Mouse (Mus musculus): ENCODE results near the gene Pdyn. TPM values are rescaled to one million over a fixed set of nuclear protein-coding genes. Genes with fewer than 3 reads are reported as not detected.
A peak's percentile ranks its signal among the peaks of the same experiment; 100 is the strongest.

The Pdyn gene
- total and polyA plus RNA-seq, 2 experiments from 2014 or later, result 7.6 to 24.7 TPM

- peak; percentile 66 for DNase-seq (ENCODE audit: low spot score)
- TF ChIP-seq CTCF (IDR thresholded peaks at IDR 0.05), result no peak
These were observed 12.7 kb downstream of the Pdyn start for GRCm38 (mm10) chr2:129686908-129687307.

GRCm38 (mm10) chr2:129684014-129684413 lies 15.6 kb downstream of the Pdyn start:
- H3K4me3 ChIP-seq (ENCODE audit: low read depth, low read length), result no peak overlapping the region
- no peaks in the 10 kb centered on the region for H3K4me1 ChIP-seq (ENCODE audit: insufficient read depth, low read length)
- H3K4me2 ChIP-seq (ENCODE audit: low read depth, low read length, poor library complexity, severe bottlenecking), result no peak overlapping the region
- no peak overlapping the region for H3K9ac ChIP-seq (replicated peaks; ENCODE audit: low read length, poor library complexity, severe bottlenecking)
- TF ChIP-seq CTCF (IDR thresholded peaks at IDR 0.05), result no peak
- no peak for ATAC-seq (ENCODE audit: low FRiP score)
- no peaks in the 10 kb centered on the region for H3K36me3 ChIP-seq (ENCODE audit: insufficient read depth, low read length)
- WGBS, result 79% methylated on average over 4 of the region's 4 CpGs
- DNase-seq (ENCODE audit: low spot score), result peak; percentile 27
- no peaks in the 10 kb centered on the region for H3K27me3 ChIP-seq (ENCODE audit: insufficient read depth, low read length)
- no peaks in the 10 kb centered on the region for H3K9me3 ChIP-seq (ENCODE audit: low read length)
- no peak overlapping the region for H3K27ac ChIP-seq (ENCODE audit: low read depth, low read length)

More at GRCm38 (mm10) chr2:129686908-129687307, 12.7 kb downstream of the Pdyn start:
- H3K9ac ChIP-seq (replicated peaks; ENCODE audit: low read length, poor library complexity, severe bottlenecking), result no peak overlapping the region
- H3K9me3 ChIP-seq (ENCODE audit: low read length), result no peaks in the 10 kb centered on the region
- no peaks in the 10 kb centered on the region for H3K4me1 ChIP-seq (ENCODE audit: insufficient read depth, low read length)
- H3K36me3 ChIP-seq (ENCODE audit: insufficient read depth, low read length), result no peaks in the 10 kb centered on the region
- no peak for ATAC-seq (ENCODE audit: low FRiP score)
- no peak overlapping the region for H3K27ac ChIP-seq (ENCODE audit: low read depth, low read length)
- no peak overlapping the region for H3K4me3 ChIP-seq (ENCODE audit: low read depth, low read length)
- no peaks in the 10 kb centered on the region for H3K27me3 ChIP-seq (ENCODE audit: insufficient read depth, low read length)
- 51% methylated on average over 10 of the region's 10 CpGs for WGBS
- no peak overlapping the region for H3K4me2 ChIP-seq (ENCODE audit: low read depth, low read length, poor library complexity, severe bottlenecking)

- H3K4me3 ChIP-seq (ENCODE audit: low read depth, low read length), result no peak overlapping the region
- no peak overlapping the region for H3K9ac ChIP-seq (replicated peaks; ENCODE audit: low read length, poor library complexity, severe bottlenecking)
- no peaks in the 10 kb centered on the region for H3K36me3 ChIP-seq (ENCODE audit: insufficient read depth, low read length)
- H3K4me2 ChIP-seq (ENCODE audit: low read depth, low read length, poor library complexity, severe bottlenecking), result no peak overlapping the region
- ATAC-seq (ENCODE audit: low FRiP score) (no peak), DNase-seq (ENCODE audit: low spot score) (no peak)
- 85% methylated on average over 3 of the region's 3 CpGs for WGBS
- 0 out of 2 replicates have a peak, but pooled peaks cover 2% of the 10 kb centered on the region for H3K27me3 ChIP-seq (ENCODE audit: insufficient read depth, low read length)
- H3K4me1 ChIP-seq (ENCODE audit: insufficient read depth, low read length), result peaks cover 4% of the 10 kb centered on the region; the same call in 1 of the 2 replicates
- no peaks in the 10 kb centered on the region for H3K9me3 ChIP-seq (ENCODE audit: low read length)
- no peak for TF ChIP-seq CTCF (IDR thresholded peaks at IDR 0.05)
- no peak overlapping the region for H3K27ac ChIP-seq (ENCODE audit: low read depth, low read length)
These were observed 19.4 kb downstream of the Pdyn start for GRCm38 (mm10) chr2:129680236-129680635.

DNA sequence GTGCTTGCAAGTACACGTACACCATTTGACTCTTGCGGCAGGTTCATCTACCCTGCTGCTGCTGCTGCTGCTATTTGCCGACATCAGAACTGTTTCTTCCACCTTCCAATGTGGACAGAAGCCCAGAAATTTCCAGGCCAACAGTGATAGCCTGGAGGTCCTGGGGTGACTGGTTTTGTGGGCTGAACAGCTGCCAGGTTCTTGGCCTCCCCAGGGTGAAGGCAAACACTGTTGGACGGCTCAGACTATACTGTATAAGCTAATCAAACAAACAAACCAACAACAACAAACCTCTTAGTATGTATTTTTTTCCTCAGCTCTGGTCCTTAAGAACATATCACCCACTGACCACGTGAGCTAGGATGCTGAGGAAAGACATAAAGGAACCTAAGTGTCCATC lies 20.6 kb downstream of the Pdyn start:
- Histone ChIP-seq H3K9me3 (ENCODE audit: low read length) (no peaks in the 10 kb centered on the region), H3K4me3 (ENCODE audit: low read depth, low read length) (no peak overlapping the region), H3K4me1 (ENCODE audit: insufficient read depth, low read length) (peaks cover 4% of the 10 kb centered on the region; the same call in 1 of the 2 replicates), H3K27me3 (ENCODE audit: insufficient read depth, low read length) (0 out of 2 replicates have a peak, but pooled peaks cover 2% of the 10 kb centered on the region), H3K9ac (replicated peaks; ENCODE audit: low read length, poor library complexity, severe bottlenecking) (no peak overlapping the region), H3K27ac (ENCODE audit: low read depth, low read length) (no peak overlapping the region), H3K36me3 (ENCODE audit: insufficient read depth, low read length) (no peaks in the 10 kb centered on the region), H3K4me2 (ENCODE audit: low read depth, low read length, poor library complexity, severe bottlenecking) (no peak overlapping the region)
- no peak for DNase-seq (ENCODE audit: low spot score)
- no peak for ATAC-seq (ENCODE audit: low FRiP score)
- TF ChIP-seq CTCF (IDR thresholded peaks at IDR 0.05), result no peak
- 79% methylated on average over 5 of the region's 5 CpGs for WGBS

- H3K27ac ChIP-seq (ENCODE audit: low read depth, low read length), result 0 out of 2 replicates have a peak overlapping the region, but pooled peaks have one; percentile 4
- ATAC-seq (ENCODE audit: low FRiP score), result peak; percentile 71; the same call in 1 of the 2 replicates
These were observed 22.0 kb downstream of the Pdyn start for GRCm38 (mm10) chr2:129677664-129678063.

GRCm38 (mm10) chr2:129674935-129675634 lies 24.6 kb downstream of the Pdyn start:
- WGBS, result 33% methylated on average over 13 of the region's 13 CpGs
- no peak overlapping the region for H3K27ac ChIP-seq (ENCODE audit: low read depth, low read length)

More at GRCm38 (mm10) chr2:129677664-129678063, 22.0 kb downstream of the Pdyn start:
- no peak overlapping the region for H3K9ac ChIP-seq (replicated peaks; ENCODE audit: low read length, poor library complexity, severe bottlenecking)
- H3K27me3 ChIP-seq (ENCODE audit: insufficient read depth, low read length), result 0 out of 2 replicates have a peak, but pooled peaks cover 2% of the 10 kb centered on the region
- WGBS, result 10% methylated on average over 2 of the region's 2 CpGs
- H3K9me3 ChIP-seq (ENCODE audit: low read length), result no peaks in the 10 kb centered on the region
- no peak overlapping the region for H3K4me2 ChIP-seq (ENCODE audit: low read depth, low read length, poor library complexity, severe bottlenecking)
- H3K4me3 ChIP-seq (ENCODE audit: low read depth, low read length), result no peak overlapping the region
- TF ChIP-seq CTCF (IDR thresholded peaks at IDR 0.05), result no peak
- H3K36me3 ChIP-seq (ENCODE audit: insufficient read depth, low read length), result no peaks in the 10 kb centered on the region
- peaks cover 4% of the 10 kb centered on the region; the same call in 1 of the 2 replicates for H3K4me1 ChIP-seq (ENCODE audit: insufficient read depth, low read length)
- DNase-seq (ENCODE audit: low spot score), result peak; percentile 45

More at GRCm38 (mm10) chr2:129674935-129675634, 24.6 kb downstream of the Pdyn start:
- H3K4me2 ChIP-seq (ENCODE audit: low read depth, low read length, poor library complexity, severe bottlenecking), result no peak overlapping the region
- peak; percentile 39; the same call in 1 of the 2 replicates for ATAC-seq (ENCODE audit: low FRiP score)
- H3K9ac ChIP-seq (replicated peaks; ENCODE audit: low read length, poor library complexity, severe bottlenecking), result no peak overlapping the region
- H3K27me3 ChIP-seq (ENCODE audit: insufficient read depth, low read length), result 0 out of 2 replicates have a peak, but pooled peaks cover 2% of the 10 kb centered on the region
- peaks cover 4% of the 10 kb centered on the region; the same call in 1 of the 2 replicates for H3K4me1 ChIP-seq (ENCODE audit: insufficient read depth, low read length)
- peak; percentile 81 for DNase-seq (ENCODE audit: low spot score)
- H3K36me3 ChIP-seq (ENCODE audit: insufficient read depth, low read length), result no peaks in the 10 kb centered on the region
- peak; percentile 89 for TF ChIP-seq CTCF (IDR thresholded peaks at IDR 0.05)
- H3K4me3 ChIP-seq (ENCODE audit: low read depth, low read length), result no peak overlapping the region
- H3K9me3 ChIP-seq (ENCODE audit: low read length), result no peaks in the 10 kb centered on the region

Data from midbrain, postnatal 0 days (tissue).